Mouse (Mus musculus) adrenal gland, postnatal 36 days (tissue): ENCODE results near the gene Ddr2. TPM values are rescaled to one million over a fixed set of nuclear protein-coding genes. Genes with fewer than 3 reads are reported as not detected.

Experiments used
- DNase-seq, 2 experiments: peaks; one replicate each; pipeline ENCODE4 v3.0.0; 2021; ENCODE audit warnings: mixed read lengths in 1 of 2
- long read RNA-seq, 2 experiments: library from polyadenylated mRNA; stranded (forward); transcript quantifications; one replicate each; pipeline ENCODE4 v2.0.0; 2021; ENCODE audit warnings: borderline sequencing depth in 2 of 2
- total RNA-seq, 2 experiments: library from RNA; stranded (reverse); gene quantifications; 2 replicates each; pipeline ENCODE4 v1.2.3; 2021

The Ddr2 gene
- 10 to 100 TPM; 19.5 to 20.3 TPM for total RNA-seq
- long read RNA-seq, experiment 1, partial matches to known transcripts: 2 of 5 reads
- long read RNA-seq, experiment 1, other reads (novel, unspliced or antisense): 3 of 5 reads
- long read RNA-seq, experiment 2: 0 reads

- peak; percentile 8 to 13 for DNase-seq
These were observed at the start of gene Ddr2 for GRCm38 (mm10) chr1:170110516-170111332. Ddr2 (minus strand) TSS chr1:170110762.

- DNase-seq: no peak
These were observed 49.1 kb upstream of the Ddr2 start for GRCm38 (mm10) chr1:170159707-170160106.

- DNase-seq: no peak
These were observed 45.2 kb upstream of the Ddr2 start for GRCm38 (mm10) chr1:170155761-170156160.

- no peak for DNase-seq
These were observed 44.7 kb upstream of the Ddr2 start for GRCm38 (mm10) chr1:170155298-170155697.

- DNase-seq: no peak
These were observed 43.4 kb upstream of the Ddr2 start for GRCm38 (mm10) chr1:170153986-170154385.

GRCm38 (mm10) chr1:170152552-170152951 lies 42.0 kb upstream of the Ddr2 start:
- DNase-seq: no peak

GRCm38 (mm10) chr1:170150870-170151269 lies 40.3 kb upstream of the Ddr2 start:
- DNase-seq: no peak

GRCm38 (mm10) chr1:170149756-170150155 lies 39.2 kb upstream of the Ddr2 start:
- no peak for DNase-seq

- no peak for DNase-seq
These were observed 38.0 kb upstream of the Ddr2 start for GRCm38 (mm10) chr1:170148536-170148935.

- peak; percentile 23 to 27 for DNase-seq
These were observed 37.3 kb upstream of the Ddr2 start for GRCm38 (mm10) chr1:170147651-170148448.

GRCm38 (mm10) chr1:170145606-170146005 lies 35.0 kb upstream of the Ddr2 start:
- DNase-seq: no peak

- no peak for DNase-seq
These were observed 31.8 kb upstream of the Ddr2 start for GRCm38 (mm10) chr1:170142256-170142871.

GRCm38 (mm10) chr1:170141626-170142025 lies 31.1 kb upstream of the Ddr2 start:
- no peak for DNase-seq

- peak; percentile 80 to 82 for DNase-seq
These were observed 25.9 kb upstream of the Ddr2 start for GRCm38 (mm10) chr1:170136351-170137009.

GRCm38 (mm10) chr1:170134264-170134663 lies 23.7 kb upstream of the Ddr2 start:
- DNase-seq: no peak

- DNase-seq: no peak
These were observed 20.4 kb upstream of the Ddr2 start for GRCm38 (mm10) chr1:170130962-170131361.

GRCm38 (mm10) chr1:170124644-170125043 lies 14.1 kb upstream of the Ddr2 start:
- DNase-seq: no peak

GRCm38 (mm10) chr1:170113616-170114015 lies 3.1 kb upstream of the Ddr2 start:
- DNase-seq: no peak

- no peak for DNase-seq
These were observed 1.7 kb upstream of the Ddr2 start for GRCm38 (mm10) chr1:170112261-170112660.

- DNase-seq: peak; percentile 7 to 24
These were observed 1.2 kb upstream of the Ddr2 start for GRCm38 (mm10) chr1:170111651-170112226.

- DNase-seq: peak in 1 of 2 experiments; percentile 9
These were observed 616 bp downstream of the Ddr2 start for GRCm38 (mm10) chr1:170109776-170110515.
